Mouse (Mus musculus) CH12.LX (cell line): ENCODE results near the gene Rab11fip5.

Experiments used
- CTCF ChIP-seq, 2 experiments: IDR thresholded peaks in 1 of 2; conservative IDR thresholded peaks in 1 of 2; 2 replicates each; pipeline ENCODE4 v1.5.1; 2011 to 2012; ENCODE audit warnings: low read depth in 2 of 2, low read length in 2 of 2, improper control_type of control experiment in 1 of 2, inconsistent platforms in 1 of 2, mild to moderate bottlenecking in 1 of 2, moderate library complexity in 1 of 2
- E2F4 ChIP-seq: IDR thresholded peaks from 2 replicates; pipeline ENCODE4 v1.6.1; 2011; ENCODE audit warnings: low read depth, low read length, improper control_type of control experiment; ENCODE audit not compliant: insufficient replicate concordance
- ELF1 ChIP-seq: IDR thresholded peaks from 2 replicates; pipeline ENCODE4 v1.6.1; 2014; ENCODE audit warnings: low read depth, mild to moderate bottlenecking, inconsistent platforms, low read length, improper control_type of control experiment
- EP300 ChIP-seq: IDR thresholded peaks from 2 replicates; pipeline ENCODE4 v1.6.1; 2011; ENCODE audit warnings: low read length, improper control_type of control experiment
- HCFC1 ChIP-seq: IDR thresholded peaks from 2 replicates; pipeline ENCODE4 v1.6.1; 2012; ENCODE audit warnings: low read depth, mild to moderate bottlenecking, inconsistent platforms, low read length, improper control_type of control experiment
- JUN ChIP-seq: IDR thresholded peaks from 2 replicates; pipeline ENCODE4 v1.6.1; 2011; ENCODE audit warnings: low read depth, mild to moderate bottlenecking, low read length, improper control_type of control experiment, moderate library complexity; ENCODE audit not compliant: insufficient read depth
- MAFK ChIP-seq: IDR thresholded peaks from 2 replicates; pipeline ENCODE4 v1.6.1; 2011; ENCODE audit warnings: low read length, improper control_type of control experiment; ENCODE audit not compliant: insufficient replicate concordance
- POLR2A ChIP-seq: IDR thresholded peaks from 2 replicates; pipeline ENCODE4 v1.6.1; 2011; ENCODE audit warnings: low read depth, mild to moderate bottlenecking, improper control_type of control experiment, low read length
- TCF12 ChIP-seq: IDR thresholded peaks from 2 replicates; pipeline ENCODE4 v1.6.1; 2014; ENCODE audit warnings: low read depth, mild to moderate bottlenecking, inconsistent platforms, low read length, improper control_type of control experiment
- ZMIZ1 ChIP-seq: IDR thresholded peaks from 2 replicates; pipeline ENCODE4 v1.6.1; 2012; ENCODE audit warnings: low read depth, mild to moderate bottlenecking, inconsistent platforms, low read length, improper control_type of control experiment
- ZNF384 ChIP-seq: IDR thresholded peaks from 2 replicates; pipeline ENCODE4 v1.6.1; 2012; ENCODE audit warnings: low read depth, low read length, improper control_type of control experiment, inconsistent platforms

DNA sequence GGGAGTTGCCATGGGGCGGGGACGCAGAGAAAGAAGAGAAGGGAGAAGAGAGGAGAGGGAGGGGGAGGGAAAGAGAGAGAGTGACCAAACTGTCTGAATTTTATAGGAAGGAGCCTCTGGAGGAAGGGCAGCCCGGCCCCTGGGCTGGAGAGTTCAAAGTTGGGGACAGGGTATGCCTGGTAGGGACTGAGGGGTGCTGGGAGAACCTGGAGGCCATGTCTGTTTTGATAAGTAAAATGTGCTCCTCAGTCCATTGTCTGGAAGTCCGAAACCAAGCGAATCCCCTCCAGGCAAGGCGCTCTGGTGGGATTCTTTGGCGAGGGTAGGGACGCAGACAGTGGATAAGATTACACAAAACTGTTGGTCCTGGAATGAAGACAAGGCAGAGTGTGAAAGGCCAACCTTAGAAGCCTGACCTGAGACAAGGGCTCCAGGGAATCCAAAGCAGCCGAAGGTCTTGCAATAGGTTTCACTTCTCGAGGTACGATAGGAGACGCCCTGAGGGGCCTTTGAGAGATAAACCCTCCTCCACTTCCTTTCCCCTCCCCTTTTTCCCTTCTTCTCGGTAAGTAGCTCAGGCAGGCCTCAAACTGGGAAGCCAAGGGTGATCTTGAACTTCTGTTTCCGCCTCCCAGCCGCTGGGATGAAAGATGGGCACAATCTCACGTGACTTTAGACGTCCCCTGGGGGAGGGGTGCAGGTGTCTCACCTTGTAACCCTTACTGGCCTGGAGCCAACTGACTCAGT is 6.6 kb upstream of the Rab11fip5 start:
- no peak for TF ChIP-seq CTCF (conservative IDR thresholded peaks at IDR 0.05 in 1 of 2, IDR thresholded peaks at IDR 0.05 in 1 of 2; ENCODE audit: low read depth in 2 of 2, low read length in 2 of 2)
- no peak for TF ChIP-seq ZNF384
- TF ChIP-seq EP300 = no peak
- TF ChIP-seq POLR2A = no peak
- no peak for TF ChIP-seq E2F4
- no peak for TF ChIP-seq HCFC1
- TF ChIP-seq ELF1 = no peak
- no peak for TF ChIP-seq ZMIZ1
- no peak for TF ChIP-seq TCF12
- TF ChIP-seq JUN = no peak
- TF ChIP-seq MAFK = no peak
